Mouse (Mus musculus) CD8-positive naive resting alpha-beta T cell, adult 2 months (primary cell): ENCODE results near the gene Map4k3.
"Not testable (repeated sequence)": the region's sequence is repeated elsewhere in the genome, so short reads cannot be mapped to it uniquely, and the experiment has no call there.

Experiments
- DNase-seq, 2 experiments: peaks; one replicate each; pipeline ENCODE4 v3.0.0; 2022; ENCODE audit warnings: low read depth in 2 of 2, low spot score in 2 of 2

The Map4k3 gene

GRCm38 (mm10) chr17:80728062-80728858 lies at the start of gene Map4k3:
TSS of gene Map4k3 (minus strand) at chr17:80728485.
- peak; percentile 43 to 49 for DNase-seq

DNA sequence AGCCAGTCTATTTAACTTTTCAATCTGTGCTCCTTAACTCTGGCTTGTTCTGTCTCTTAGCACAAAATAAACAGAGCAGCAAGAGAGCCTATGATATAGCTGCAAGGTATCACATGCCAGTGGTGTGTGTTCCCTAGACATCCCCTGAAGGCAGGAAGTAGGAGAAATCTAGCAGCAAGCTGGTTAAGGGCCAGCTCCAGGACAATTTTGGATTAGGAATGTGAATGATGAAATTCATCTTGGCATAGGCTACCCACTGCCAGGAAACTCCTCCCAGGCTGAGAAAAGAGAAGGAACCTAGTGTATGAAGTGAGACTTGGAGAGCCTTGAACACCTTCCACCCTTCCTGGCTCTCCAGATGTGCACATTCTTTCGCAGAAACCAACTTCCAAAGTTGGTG lies 49.3 kb upstream of the Map4k3 start:
- DNase-seq: no peak

DNA sequence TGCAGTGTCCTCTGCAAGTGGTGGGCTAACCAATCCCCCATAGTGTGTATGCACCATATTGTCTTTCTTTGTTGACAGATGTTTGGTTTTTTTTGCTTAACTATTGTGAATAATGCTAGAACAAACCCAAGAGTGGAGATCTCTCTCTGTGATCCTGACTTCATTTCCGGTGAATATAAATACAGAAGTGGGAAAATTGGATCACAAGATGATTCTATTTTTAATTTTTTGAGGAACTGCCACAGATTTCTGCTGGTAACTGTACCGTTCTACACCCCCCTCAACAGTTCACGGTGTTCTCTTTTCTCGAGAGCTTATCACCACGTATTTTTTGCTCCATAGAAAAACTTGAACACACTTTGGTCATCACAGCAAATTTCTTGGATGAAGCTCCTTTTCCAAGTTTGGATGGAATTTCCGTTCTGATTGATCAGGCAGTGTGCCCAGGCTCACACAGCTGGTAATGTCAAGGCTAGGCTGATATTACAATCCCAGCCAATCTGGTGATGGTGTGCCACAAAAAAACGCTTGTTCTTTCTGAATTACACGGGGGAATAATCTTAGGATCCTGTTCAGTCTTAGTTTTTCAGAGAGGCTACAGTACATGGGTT lies 47.0 kb upstream of the Map4k3 start:
- DNase-seq: no peak

DNA sequence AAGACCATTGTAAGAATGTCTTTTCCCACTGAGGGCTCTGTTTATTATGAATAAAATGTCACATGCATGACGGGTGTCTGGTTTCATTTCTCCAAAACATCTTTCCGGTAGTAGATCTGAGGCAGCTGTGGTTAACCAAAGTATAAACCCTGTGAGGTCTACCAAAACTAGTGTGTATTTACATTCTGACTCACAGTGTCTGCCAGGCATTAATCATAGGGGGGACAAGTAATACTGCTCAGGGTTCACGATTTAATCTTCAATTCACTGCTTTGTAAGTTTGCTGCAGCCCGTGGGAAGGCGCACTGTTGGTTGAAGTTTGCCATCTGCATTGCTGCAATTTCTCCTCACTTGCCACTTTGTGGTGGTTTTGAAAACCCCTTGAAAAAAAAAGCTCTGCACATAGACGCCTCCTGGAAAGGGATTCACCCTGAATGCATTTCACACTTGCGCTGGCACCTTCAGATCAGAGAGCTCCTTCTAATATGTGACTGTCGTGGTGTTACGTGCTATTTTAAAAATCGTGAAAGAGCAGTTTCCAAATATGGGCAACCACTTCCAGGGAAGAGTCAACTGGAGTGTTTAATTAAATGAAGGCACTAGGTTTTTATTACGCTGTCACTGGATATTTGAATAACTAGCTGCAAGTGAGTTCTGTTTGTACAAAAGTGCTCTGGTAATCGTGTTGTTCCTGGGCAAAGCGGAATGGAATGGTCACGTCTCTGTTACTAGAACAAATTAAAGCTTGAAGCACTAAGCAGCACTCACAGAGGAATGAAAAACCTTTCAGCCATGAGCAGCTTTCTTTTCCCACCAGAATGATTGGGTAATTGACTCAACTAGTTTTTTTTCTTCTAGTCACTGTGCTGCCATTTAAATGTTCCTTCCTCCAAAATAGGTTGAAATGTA lies 44.5 kb upstream of the Map4k3 start:
- peak; percentile 39 to 57 for DNase-seq

DNA sequence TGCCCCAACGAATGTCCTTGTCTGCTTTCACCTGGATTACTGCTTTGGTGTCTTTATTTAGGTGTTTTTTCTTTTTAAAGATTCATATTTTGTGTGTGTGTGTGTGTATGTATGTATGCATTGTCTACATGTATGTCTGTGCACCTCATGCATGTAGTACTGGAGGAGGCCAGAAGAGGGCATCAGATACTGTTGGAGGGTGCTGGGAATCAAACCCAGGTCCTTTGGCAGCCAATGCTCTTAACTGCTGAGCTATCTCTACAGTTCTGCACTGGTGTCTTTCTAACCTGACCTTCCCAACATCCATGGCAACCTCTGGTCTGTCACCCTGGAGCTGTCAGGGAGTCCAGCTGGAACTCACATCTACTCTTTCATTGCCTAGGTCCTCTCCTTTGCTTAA lies 41.8 kb upstream of the Map4k3 start:
- DNase-seq: no peak

- DNase-seq: no peak
Measured at GRCm38 (mm10) chr17:80765204-80765603, 36.9 kb upstream of the Map4k3 start.

DNA sequence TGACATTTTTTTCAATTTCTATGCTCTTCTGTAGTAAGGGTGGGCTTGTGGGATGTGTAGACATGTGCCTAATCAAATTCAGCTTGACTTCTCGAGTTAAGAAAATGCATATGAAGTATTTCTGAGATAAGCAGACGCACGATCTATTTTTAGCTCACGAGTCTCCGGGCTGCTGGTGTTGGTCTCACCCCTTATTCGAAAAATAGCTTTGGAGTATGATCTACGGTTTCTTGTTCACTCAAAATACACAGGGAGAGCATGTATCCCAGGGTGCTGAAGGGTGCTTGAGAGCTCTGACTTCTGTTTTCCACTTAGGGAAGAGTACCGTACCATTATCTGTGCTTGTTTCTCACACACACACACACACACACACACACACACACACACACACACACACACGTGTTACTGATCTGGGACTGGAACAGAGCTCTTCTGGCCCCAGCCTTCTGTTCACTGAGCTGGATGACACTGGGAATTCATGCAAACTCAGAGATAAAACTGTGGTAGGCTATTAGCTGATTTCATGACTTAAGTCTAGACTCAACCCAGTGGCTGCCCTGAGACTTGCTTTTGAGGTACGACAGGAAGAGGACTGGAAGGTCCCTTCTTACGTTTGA lies 34.9 kb upstream of the Map4k3 start:
- DNase-seq: no peak

GRCm38 (mm10) chr17:80762391-80763040 lies 34.2 kb upstream of the Map4k3 start:
- peak; percentile 7 to 42 for DNase-seq

- not testable (repeated sequence) for DNase-seq
Measured at GRCm38 (mm10) chr17:80761191-80761590, 32.9 kb upstream of the Map4k3 start.

GRCm38 (mm10) chr17:80760344-80761145 lies 32.3 kb upstream of the Map4k3 start:
- DNase-seq: no peak

DNA sequence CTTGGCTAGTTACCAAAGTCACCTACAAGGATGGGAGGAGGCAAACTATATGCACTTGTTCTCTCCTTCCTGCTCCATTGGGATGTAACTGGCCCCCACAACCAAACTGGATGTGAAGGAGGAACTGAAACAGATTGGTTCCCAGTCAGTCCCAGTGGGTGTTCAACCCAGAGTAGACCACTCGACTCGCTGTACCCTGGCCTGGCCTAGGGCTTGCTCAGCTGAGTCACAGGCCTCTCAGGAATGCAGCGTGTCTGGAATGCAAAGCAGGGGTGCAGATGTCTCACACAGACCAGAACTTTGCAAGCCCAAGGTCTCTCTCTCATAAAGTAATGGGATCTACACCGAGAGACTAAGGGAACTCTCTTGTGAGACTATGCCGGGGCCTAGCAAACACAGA lies 27.8 kb upstream of the Map4k3 start:
- no peak for DNase-seq

- no peak for DNase-seq
Measured at GRCm38 (mm10) chr17:80755076-80755871, 27.0 kb upstream of the Map4k3 start.

DNA sequence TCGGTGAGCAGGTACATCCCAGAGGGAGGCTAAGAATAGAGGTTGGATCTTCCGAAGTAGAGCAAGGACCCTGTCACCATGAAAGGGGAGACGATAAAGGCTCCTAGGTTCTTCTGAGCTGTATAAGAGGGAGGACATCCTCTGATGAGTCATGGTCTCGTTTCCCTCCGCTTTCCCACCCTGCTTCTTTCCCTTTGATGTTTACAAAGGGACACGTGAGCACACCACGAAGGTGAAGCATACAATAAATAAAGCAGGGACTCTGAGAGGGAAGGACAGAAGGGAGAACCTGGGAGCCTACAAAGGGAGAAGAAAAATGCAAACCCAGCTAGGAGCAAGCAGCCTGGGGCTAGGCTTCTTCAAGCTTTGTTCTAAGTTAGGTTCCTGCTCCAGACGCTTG lies 26.3 kb upstream of the Map4k3 start:
- no peak for DNase-seq

- DNase-seq: no peak
Measured at GRCm38 (mm10) chr17:80752466-80752865, 24.2 kb upstream of the Map4k3 start.

DNA sequence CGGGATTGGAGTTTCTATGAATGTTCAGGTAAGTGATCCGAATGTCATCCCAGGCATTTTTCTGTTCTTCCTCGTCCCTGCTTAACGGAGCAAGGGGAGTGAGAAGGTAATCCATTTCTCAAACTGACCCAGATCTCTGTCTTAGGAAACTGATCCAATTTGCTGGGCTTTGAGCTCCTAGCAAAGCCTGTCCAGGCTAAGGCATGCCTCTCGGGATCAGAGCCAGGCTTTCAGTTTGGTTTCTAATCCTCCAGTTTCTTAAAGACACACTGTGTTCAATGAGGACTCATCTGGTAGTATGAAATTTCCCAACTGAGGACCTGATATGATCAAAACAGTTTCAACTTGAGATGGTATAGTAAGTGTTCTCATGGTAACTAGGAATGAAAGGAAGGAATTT lies 11.1 kb upstream of the Map4k3 start:
- DNase-seq: no peak

GRCm38 (mm10) chr17:80734700-80735099 lies 6.4 kb upstream of the Map4k3 start:
- DNase-seq: no peak

- no peak for DNase-seq
Measured at GRCm38 (mm10) chr17:80733121-80733800, 5.0 kb upstream of the Map4k3 start.

DNA sequence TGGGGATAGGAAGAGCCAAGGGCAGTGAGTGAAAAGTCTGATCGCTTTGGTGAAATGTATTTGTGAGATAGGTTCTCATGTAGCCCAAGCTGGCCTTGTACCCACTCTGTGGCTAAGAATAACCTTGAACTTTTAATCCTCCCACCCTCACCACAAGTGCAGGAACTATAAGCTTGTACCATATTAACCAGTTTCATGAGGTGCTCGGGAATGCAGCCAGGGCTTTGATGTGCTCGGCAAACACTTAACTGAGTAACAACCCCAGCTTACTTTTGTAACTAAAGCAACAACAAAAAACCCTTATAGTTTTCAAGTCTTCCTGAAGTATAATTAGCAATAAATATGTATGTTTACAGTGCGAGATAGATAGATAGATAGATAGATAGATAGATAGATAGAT lies 4.0 kb upstream of the Map4k3 start:
- DNase-seq: no peak

- not testable (repeated sequence) for DNase-seq
Measured at GRCm38 (mm10) chr17:80730283-80730682, 2.0 kb upstream of the Map4k3 start.
